Mouse (Mus musculus) bone marrow macrophage, adult 2 months (primary cell): ENCODE measurements around the gene Mark2.

ENCODE experiments used
- CTCF ChIP-seq: IDR thresholded peaks from 2 replicates; pipeline ENCODE4 v1.5.1; 2012; ENCODE audit warnings: low read depth, mild to moderate bottlenecking, low read length, moderate library complexity
- POLR2A ChIP-seq: IDR thresholded peaks from 2 replicates; pipeline ENCODE4 v1.6.1; 2012; ENCODE audit warnings: mild to moderate bottlenecking, low read depth, low read length, borderline replicate concordance

DNA sequence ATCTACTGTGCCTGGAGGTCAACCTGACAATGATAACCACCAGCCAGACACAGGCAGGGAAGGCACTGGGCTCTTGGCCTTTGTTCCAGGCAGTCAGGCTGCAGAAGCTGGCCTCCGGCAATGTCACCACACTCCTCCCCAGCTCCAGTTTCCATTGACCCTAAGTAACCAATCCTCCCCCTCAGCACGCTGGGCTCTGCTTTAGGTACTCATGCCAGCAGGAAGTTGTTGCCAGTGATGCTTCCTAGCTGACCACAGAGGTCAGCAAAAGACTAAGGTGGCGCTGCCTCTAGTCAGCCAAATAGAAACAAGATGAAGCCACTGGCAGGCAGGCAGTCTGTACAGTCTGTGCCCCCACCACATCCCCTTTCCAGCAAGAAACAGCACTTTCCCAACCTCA lies 34.7 kb downstream of the Mark2 start:
- no peak for TF ChIP-seq POLR2A
- TF ChIP-seq CTCF = no peak
